Comparison of ENCODE assay signal across 8 mouse cellular contexts in genomic region chr13:23285191-23285920, GRCm38 (mm10). TPM values are rescaled to one million over a fixed set of nuclear protein-coding genes. Genes with fewer than 3 reads are reported as not detected.
DNase-seq lines count a peak whose midpoint lies in the region; ATAC-seq and TF ChIP-seq lines count a peak whose summit lies in the region.

No protein-coding gene starts in this region.

- peak overlapping the region; percentile 80 for H3K4me2 ChIP-seq in kidney, embryonic 14.5 days (replicated peaks; ENCODE audit: low read depth, low read length)

- peak; percentile 82 for ATAC-seq in kidney, embryonic 14.5 days (ENCODE audit: low FRiP score, low TSS enrichment)

- H3K27me3 ChIP-seq in kidney, embryonic 14.5 days (ENCODE audit: control insufficient read depth, insufficient read depth, low read length) = peaks cover 12% of the 10 kb centered on the region; the same call in 1 of the 2 replicates
- no peaks in the 10 kb centered on the region for H3K27me3 ChIP-seq in MEL (ENCODE audit: control insufficient read depth in 1 of 2, insufficient read depth in 2 of 2, low read length in 2 of 2)
- H3K27me3 ChIP-seq in forebrain, embryonic 10.5 days (ENCODE audit: poor library complexity, severe bottlenecking) = peaks cover 26% of the 10 kb centered on the region

- no peaks in the 10 kb centered on the region for H3K36me3 ChIP-seq in kidney, embryonic 14.5 days (ENCODE audit: control insufficient read depth, insufficient read depth, low read length)
- no peaks in the 10 kb centered on the region for H3K36me3 ChIP-seq in MEL (ENCODE audit: control insufficient read depth in 1 of 2, insufficient read depth in 2 of 2, low read length in 2 of 2)
- H3K36me3 ChIP-seq in forebrain, embryonic 10.5 days (replicated peaks) = no peaks in the 10 kb centered on the region

- 2% methylated on average over 22 of the region's 22 CpGs for whole genome bisulfite sequencing in kidney, embryonic 14.5 days
- WGBS in forebrain, embryonic 10.5 days = under 1% methylated on average over 22 of the region's 22 CpGs

- H3K9me3 ChIP-seq in kidney, embryonic 14.5 days (ENCODE audit: control insufficient read depth, low read length) = no peaks in the 10 kb centered on the region
- H3K9me3 ChIP-seq in MEL (replicated peaks; ENCODE audit: insufficient read depth, low read length) = no peaks in the 10 kb centered on the region
- no peaks in the 10 kb centered on the region for H3K9me3 ChIP-seq in forebrain, embryonic 10.5 days

- DNase-seq in kidney, postnatal 14 days = no peak
- DNase-seq in MEL (ENCODE audit: low read depth, low spot score) (peak; percentile 49), liver (peak; percentile 48)
- peak; percentile 55 for DNase-seq in forebrain, embryonic 10.5 days (ENCODE audit: extremely low spot score, low spot score)
- peak; percentile 32 for DNase-seq in right cerebral cortex, postnatal 14 days
- no peak for DNase-seq in adrenal gland, postnatal 14 days
- no peak for DNase-seq in spleen, postnatal 4 days (ENCODE audit: low spot score in 2 of 2)

- peak overlapping the region; percentile 53 for H3K4me3 ChIP-seq in kidney, embryonic 14.5 days (ENCODE audit: low read length)
- no peak overlapping the region for H3K4me3 ChIP-seq in MEL (ENCODE audit: control insufficient read depth in 1 of 2, insufficient read depth in 1 of 2, low read depth in 2 of 2, low read length in 2 of 2)
- H3K4me3 ChIP-seq in forebrain, embryonic 10.5 days = peak overlapping the region; percentile 65

- peak overlapping the region; percentile 42; the same call in 1 of the 2 replicates for H3K9ac ChIP-seq in kidney, embryonic 14.5 days (ENCODE audit: low read depth, low read length)
- H3K9ac ChIP-seq in MEL (ENCODE audit: control insufficient read depth, low read depth, low read length, poor library complexity, severe bottlenecking) = no peak overlapping the region

- no peak for TF ChIP-seq POLR2A in MEL (IDR thresholded peaks at IDR 0.05; ENCODE audit: control insufficient read depth in 1 of 2, insufficient read depth in 1 of 2, low read depth in 1 of 2, low read length in 2 of 2, poor library complexity in 1 of 2)

- H3K4me1 ChIP-seq in kidney, embryonic 14.5 days (ENCODE audit: control insufficient read depth, insufficient read depth, low read length) = no peaks in the 10 kb centered on the region; the same call in 1 of the 2 replicates
- H3K4me1 ChIP-seq in MEL (ENCODE audit: control insufficient read depth in 1 of 2, insufficient read depth in 2 of 2, low read length in 2 of 2) = no peaks in the 10 kb centered on the region
- peaks cover 15% of the 10 kb centered on the region for H3K4me1 ChIP-seq in forebrain, embryonic 10.5 days

- TF ChIP-seq CTCF in MEL (IDR thresholded peaks at IDR 0.05 in 2 of 3, conservative IDR thresholded peaks at IDR 0.05 in 1 of 3; ENCODE audit: control insufficient read depth in 1 of 3, insufficient read depth in 1 of 3, low read depth in 2 of 3, low read length in 3 of 3, poor library complexity in 1 of 3, severe bottlenecking in 1 of 3) = no peak

- H3K27ac ChIP-seq in kidney, embryonic 14.5 days (ENCODE audit: low read depth, low read length) = no peak overlapping the region
- H3K27ac ChIP-seq in MEL (ENCODE audit: control insufficient read depth, low read depth, low read length) = no peak overlapping the region
- H3K27ac ChIP-seq in forebrain, embryonic 10.5 days = peak overlapping the region; percentile 70

- no peaks in the 10 kb centered on the region for H3K79me2 ChIP-seq in MEL (ENCODE audit: control insufficient read depth, insufficient read depth, low read length, poor library complexity)

- no peak for TF ChIP-seq RAD21 in MEL (IDR thresholded peaks at IDR 0.05; ENCODE audit: low read depth, low read length)

- no peak for TF ChIP-seq EP300 in MEL (IDR thresholded peaks at IDR 0.05; ENCODE audit: low read depth in 1 of 2, low read length in 2 of 2)

TF ChIP-seq in MEL, 35 proteins besides CTCF, POLR2A, EP300 and RAD21:
- no peak for TF ChIP-seq NELFE (IDR thresholded peaks at IDR 0.05; ENCODE audit: low read depth, low read length)
- TF ChIP-seq ETS1 (IDR thresholded peaks at IDR 0.05; ENCODE audit: low read depth, low read length) = no peak
- TF ChIP-seq CHD2 (IDR thresholded peaks at IDR 0.05; ENCODE audit: low read length) = no peak
- peak; percentile 99 for TF ChIP-seq TBP (IDR thresholded peaks at IDR 0.05; ENCODE audit: low read depth, low read length)
- no peak for TF ChIP-seq USF1 (IDR thresholded peaks at IDR 0.05; ENCODE audit: low read depth, low read length)
- TF ChIP-seq CHD1 (IDR thresholded peaks at IDR 0.05; ENCODE audit: low read depth, low read length) = no peak
- peak; percentile 34; the same call in 1 of the 2 replicates for TF ChIP-seq MAFK (IDR thresholded peaks at IDR 0.05; ENCODE audit: borderline replicate concordance, low read depth, low read length)
- TF ChIP-seq MYC (IDR thresholded peaks at IDR 0.05; ENCODE audit: low read depth, low read length) = no peak

RNA-seq across cellular contexts. Expression of gene Vmn1r223, which starts 38.4 kb away (rescaled TPM):
- not detected in 2 replicates for polyA plus RNA-seq in kidney, embryonic 14.5 days (2014; fragmentation: Nextera tagmentation; extraction: Ambion mirVana)
- not detected in 2 replicates for total RNA-seq in MEL (2012; rRNA removed)
- not detected for polyA plus RNA-seq in MEL (2012; ENCODE audit: insufficient read depth in 1 of 2, insufficient read length in 2 of 2, low read depth in 1 of 2, low replicate concordance in 2 of 2, missing spikeins in 1 of 2)
- not detected in 2 replicates for polyA plus RNA-seq in forebrain, embryonic 10.5 days (2016; fragmentation: Nextera tagmentation; extraction: Ambion mirVana)
- total RNA-seq in adrenal gland, postnatal 14 days (2021) = not detected in 2 replicates

RNA-seq across cellular contexts. Expression of gene Vmn1r222, which starts 49.6 kb away (rescaled TPM):
- not detected in 2 replicates for polyA plus RNA-seq in kidney, embryonic 14.5 days (2014; fragmentation: Nextera tagmentation; extraction: Ambion mirVana)
- total RNA-seq in MEL (2012; rRNA removed) = not detected in 2 replicates
- polyA plus RNA-seq in MEL (2012; ENCODE audit: insufficient read depth in 1 of 2, insufficient read length in 2 of 2, low read depth in 1 of 2, low replicate concordance in 2 of 2, missing spikeins in 1 of 2) = not detected
- polyA plus RNA-seq in forebrain, embryonic 10.5 days (2016; fragmentation: Nextera tagmentation; extraction: Ambion mirVana) = not detected in 2 replicates
- total RNA-seq in adrenal gland, postnatal 14 days (2021) = not detected in 2 replicates

Comparison
In these comparisons a context has a peak if more than half of its experiments do, and no peak if none do; other contexts are left out.
1. H3K4me3 ChIP-seq: peak in kidney, embryonic 14.5 days (single experiment) and forebrain, embryonic 10.5 days (single experiment); none in MEL (0 of 2).
2. DNase-seq: peak in MEL (single experiment), forebrain, embryonic 10.5 days (single experiment), liver (single experiment) and right cerebral cortex, postnatal 14 days (single experiment); none in kidney, postnatal 14 days (single experiment), adrenal gland, postnatal 14 days (single experiment) and spleen, postnatal 4 days (0 of 2).